Mouse (Mus musculus): ENCODE measurements at regions not wholly inside any gene's neighbourhood (a gene's known extent, or its start where the extent isn't known, plus 50 kb on each side); places are given as distances from the start of the nearest gene placed in this dataset.
A peak's percentile ranks its signal among the peaks of the same experiment; 100 is the strongest.
"Not testable (repeated sequence)": the region's sequence is repeated elsewhere in the genome, so short reads cannot be mapped to it uniquely, and the experiment has no call there.

- 11% methylated on average over 18 of the region's 18 CpGs for WGBS
- H3K27me3 ChIP-seq, result no peaks in the 10 kb centered on the region
- no peaks in the 10 kb centered on the region for H3K36me3 ChIP-seq
- H3K9ac ChIP-seq, result no peak overlapping the region
- no peak for ATAC-seq (ENCODE audit: insufficient number of reproducible peaks, low FRiP score, low TSS enrichment, low read depth)
- no peaks in the 10 kb centered on the region for H3K9me3 ChIP-seq
- peaks cover 8% of the 10 kb centered on the region; the same call in 1 of the 2 replicates for H3K4me1 ChIP-seq
- peak overlapping the region; percentile 22; the same call in 1 of the 2 replicates for H3K4me2 ChIP-seq
- H3K27ac ChIP-seq, result no peak overlapping the region
- H3K4me3 ChIP-seq, result no peak overlapping the region
These were observed 90.7 kb downstream of the Dusp6 start for GRCm38 (mm10) chr10:99353541-99354292.

- no peak for ATAC-seq (ENCODE audit: insufficient number of reproducible peaks, low FRiP score, low TSS enrichment, low read depth)
- H3K9me3 ChIP-seq, result no peaks in the 10 kb centered on the region
- H3K4me3 ChIP-seq, result no peak overlapping the region
- H3K4me2 ChIP-seq, result 0 out of 2 replicates have a peak overlapping the region, but pooled peaks have one; percentile 22
- H3K9ac ChIP-seq, result no peak overlapping the region
- no peaks in the 10 kb centered on the region for H3K36me3 ChIP-seq
- no peak overlapping the region for H3K27ac ChIP-seq
- H3K27me3 ChIP-seq, result no peaks in the 10 kb centered on the region
- 54% methylated on average over 2 of the region's 2 CpGs for WGBS
- peaks cover 8% of the 10 kb centered on the region; the same call in 1 of the 2 replicates for H3K4me1 ChIP-seq
These were observed 91.3 kb downstream of the Dusp6 start for GRCm38 (mm10) chr10:99354352-99354751.

GRCm38 (mm10) chr10:99355303-99355702, 92.3 kb downstream of the Dusp6 start:
- H3K27ac ChIP-seq, result no peak overlapping the region
- H3K27me3 ChIP-seq, result no peaks in the 10 kb centered on the region
- H3K4me1 ChIP-seq, result peaks cover 8% of the 10 kb centered on the region; the same call in 1 of the 2 replicates
- no peak overlapping the region for H3K9ac ChIP-seq
- no peak for ATAC-seq (ENCODE audit: insufficient number of reproducible peaks, low FRiP score, low TSS enrichment, low read depth)
- H3K9me3 ChIP-seq, result no peaks in the 10 kb centered on the region
- no peak overlapping the region for H3K4me2 ChIP-seq
- H3K36me3 ChIP-seq, result no peaks in the 10 kb centered on the region
- 80% methylated on average over 4 of the region's 4 CpGs for WGBS
- H3K4me3 ChIP-seq, result no peak overlapping the region

- H3K4me2 ChIP-seq, result no peak overlapping the region
- H3K4me1 ChIP-seq, result peaks cover 8% of the 10 kb centered on the region; the same call in 1 of the 2 replicates
- H3K27me3 ChIP-seq, result no peaks in the 10 kb centered on the region
- no peak overlapping the region for H3K27ac ChIP-seq
- H3K9me3 ChIP-seq, result no peaks in the 10 kb centered on the region
- ATAC-seq (ENCODE audit: insufficient number of reproducible peaks, low FRiP score, low TSS enrichment, low read depth), result no peak
- no peak overlapping the region for H3K9ac ChIP-seq
- H3K4me3 ChIP-seq, result no peak overlapping the region
- no peaks in the 10 kb centered on the region for H3K36me3 ChIP-seq
- 83% methylated on average over 5 of the region's 5 CpGs for WGBS
These were observed 93.2 kb downstream of the Dusp6 start for GRCm38 (mm10) chr10:99356221-99356620.

- H3K27ac ChIP-seq, result no peak overlapping the region
- H3K9ac ChIP-seq, result no peak overlapping the region
- no peak for ATAC-seq (ENCODE audit: insufficient number of reproducible peaks, low FRiP score, low TSS enrichment, low read depth)
- H3K4me2 ChIP-seq, result no peak overlapping the region
- 68% methylated on average over 3 of the region's 3 CpGs for WGBS
- H3K36me3 ChIP-seq, result no peaks in the 10 kb centered on the region
- H3K4me1 ChIP-seq, result peaks cover 8% of the 10 kb centered on the region; the same call in 1 of the 2 replicates
- H3K4me3 ChIP-seq, result no peak overlapping the region
- H3K9me3 ChIP-seq, result no peaks in the 10 kb centered on the region
- no peaks in the 10 kb centered on the region for H3K27me3 ChIP-seq
These were observed 93.9 kb downstream of the Dusp6 start for GRCm38 (mm10) chr10:99356883-99357282.

- WGBS, result 49% methylated on average over 4 of the region's 4 CpGs
These were observed 94.3 kb downstream of the Dusp6 start for GRCm38 (mm10) chr10:99357347-99357746.

GRCm38 (mm10) chr10:99358256-99358655, 95.2 kb downstream of the Dusp6 start:
- H3K4me3 ChIP-seq, result no peak overlapping the region
- 91% methylated on average over 1 of the region's 1 CpGs for WGBS
- peaks cover 7% of the 10 kb centered on the region; the same call in 1 of the 2 replicates for H3K4me1 ChIP-seq

More at GRCm38 (mm10) chr10:99357347-99357746, 94.3 kb downstream of the Dusp6 start:
- Histone ChIP-seq H3K36me3 (no peaks in the 10 kb centered on the region), H3K27me3 (no peaks in the 10 kb centered on the region), H3K4me2 (no peak overlapping the region), H3K4me1 (peaks cover 8% of the 10 kb centered on the region; the same call in 1 of the 2 replicates), H3K27ac (no peak overlapping the region), H3K9ac (no peak overlapping the region), H3K4me3 (no peak overlapping the region), H3K9me3 (no peaks in the 10 kb centered on the region)
- ATAC-seq (ENCODE audit: insufficient number of reproducible peaks, low FRiP score, low TSS enrichment, low read depth), result no peak

GRCm38 (mm10) chr10:99359439-99359866, 96.4 kb downstream of the Dusp6 start:
- H3K4me1 ChIP-seq, result no peaks in the 10 kb centered on the region
- H3K9ac ChIP-seq, result no peak overlapping the region
- H3K27me3 ChIP-seq, result no peaks in the 10 kb centered on the region
- WGBS, result 22% methylated on average over 2 of the region's 2 CpGs
- no peak overlapping the region for H3K27ac ChIP-seq
- H3K36me3 ChIP-seq, result no peaks in the 10 kb centered on the region
- no peak overlapping the region for H3K4me3 ChIP-seq
- no peak overlapping the region for H3K4me2 ChIP-seq
- ATAC-seq (ENCODE audit: insufficient number of reproducible peaks, low FRiP score, low TSS enrichment, low read depth), result no peak
- H3K9me3 ChIP-seq, result no peaks in the 10 kb centered on the region

More at GRCm38 (mm10) chr10:99358256-99358655, 95.2 kb downstream of the Dusp6 start:
- H3K9me3 ChIP-seq, result no peaks in the 10 kb centered on the region
- H3K4me2 ChIP-seq, result no peak overlapping the region
- no peak overlapping the region for H3K9ac ChIP-seq
- H3K27ac ChIP-seq, result no peak overlapping the region
- no peak for ATAC-seq (ENCODE audit: insufficient number of reproducible peaks, low FRiP score, low TSS enrichment, low read depth)
- H3K27me3 ChIP-seq, result no peaks in the 10 kb centered on the region
- H3K36me3 ChIP-seq, result no peaks in the 10 kb centered on the region

GRCm38 (mm10) chr10:99360601-99361000, 97.6 kb downstream of the Dusp6 start:
- H3K27me3 ChIP-seq; H3K27ac ChIP-seq; H3K4me2 ChIP-seq; H3K4me1 ChIP-seq; H3K36me3 ChIP-seq; ATAC-seq (ENCODE audit: insufficient number of reproducible peaks, low FRiP score, low TSS enrichment, low read depth); H3K9me3 ChIP-seq; H3K9ac ChIP-seq; H3K4me3 ChIP-seq: not testable (repeated sequence)
- WGBS, result 19% methylated on average over 10 of the region's 10 CpGs

- WGBS, result 88% methylated on average over 7 of the region's 7 CpGs
- Histone ChIP-seq H3K9ac (no peak overlapping the region), H3K4me2 (no peak overlapping the region), H3K36me3 (no peaks in the 10 kb centered on the region), H3K4me3 (no peak overlapping the region), H3K27ac (no peak overlapping the region), H3K4me1 (no peaks in the 10 kb centered on the region), H3K9me3 (no peaks in the 10 kb centered on the region), H3K27me3 (no peaks in the 10 kb centered on the region)
- ATAC-seq (ENCODE audit: insufficient number of reproducible peaks, low FRiP score, low TSS enrichment, low read depth), result no peak
These were observed 103.1 kb downstream of the Dusp6 start for GRCm38 (mm10) chr10:99366162-99366561.

- H3K36me3 ChIP-seq, result no peaks in the 10 kb centered on the region
- no peaks in the 10 kb centered on the region for H3K9me3 ChIP-seq
- no peak for ATAC-seq (ENCODE audit: insufficient number of reproducible peaks, low FRiP score, low TSS enrichment, low read depth)
- H3K4me2 ChIP-seq, result no peak overlapping the region
- WGBS, result 40% methylated on average over 6 of the region's 6 CpGs
- no peaks in the 10 kb centered on the region for H3K27me3 ChIP-seq
- H3K4me1 ChIP-seq, result no peaks in the 10 kb centered on the region
- no peak overlapping the region for H3K9ac ChIP-seq
- H3K4me3 ChIP-seq, result no peak overlapping the region
- no peak overlapping the region for H3K27ac ChIP-seq
These were observed 104.7 kb downstream of the Dusp6 start for GRCm38 (mm10) chr10:99367757-99368156.

GRCm38 (mm10) chr10:99375101-99375500, 112.1 kb downstream of the Dusp6 start:
- Histone ChIP-seq H3K36me3 (no peaks in the 10 kb centered on the region), H3K9ac (no peak overlapping the region), H3K27ac (peak overlapping the region; percentile 27; the same call in 1 of the 2 replicates), H3K4me3 (no peak overlapping the region), H3K9me3 (no peaks in the 10 kb centered on the region), H3K4me1 (peaks cover 9% of the 10 kb centered on the region), H3K27me3 (no peaks in the 10 kb centered on the region), H3K4me2 (no peak overlapping the region)
- 18% methylated on average over 5 of the region's 5 CpGs for WGBS
- peak; percentile 19; the same call in 1 of the 2 replicates for ATAC-seq (ENCODE audit: insufficient number of reproducible peaks, low FRiP score, low TSS enrichment, low read depth)

All from limb, embryonic 15.5 days (tissue).